Mouse (Mus musculus): ENCODE measurements around the gene Stx18. TPM values are rescaled to one million over a fixed set of nuclear protein-coding genes. Genes with fewer than 3 reads are reported as not detected.
A peak's percentile ranks its signal among the peaks of the same experiment; 100 is the strongest.

The Stx18 gene
- polyA plus RNA-seq (2012; ENCODE audit: insufficient read depth, insufficient read length, missing spikeins), result 52.3 and 61.2 TPM in 2 replicates

DNA sequence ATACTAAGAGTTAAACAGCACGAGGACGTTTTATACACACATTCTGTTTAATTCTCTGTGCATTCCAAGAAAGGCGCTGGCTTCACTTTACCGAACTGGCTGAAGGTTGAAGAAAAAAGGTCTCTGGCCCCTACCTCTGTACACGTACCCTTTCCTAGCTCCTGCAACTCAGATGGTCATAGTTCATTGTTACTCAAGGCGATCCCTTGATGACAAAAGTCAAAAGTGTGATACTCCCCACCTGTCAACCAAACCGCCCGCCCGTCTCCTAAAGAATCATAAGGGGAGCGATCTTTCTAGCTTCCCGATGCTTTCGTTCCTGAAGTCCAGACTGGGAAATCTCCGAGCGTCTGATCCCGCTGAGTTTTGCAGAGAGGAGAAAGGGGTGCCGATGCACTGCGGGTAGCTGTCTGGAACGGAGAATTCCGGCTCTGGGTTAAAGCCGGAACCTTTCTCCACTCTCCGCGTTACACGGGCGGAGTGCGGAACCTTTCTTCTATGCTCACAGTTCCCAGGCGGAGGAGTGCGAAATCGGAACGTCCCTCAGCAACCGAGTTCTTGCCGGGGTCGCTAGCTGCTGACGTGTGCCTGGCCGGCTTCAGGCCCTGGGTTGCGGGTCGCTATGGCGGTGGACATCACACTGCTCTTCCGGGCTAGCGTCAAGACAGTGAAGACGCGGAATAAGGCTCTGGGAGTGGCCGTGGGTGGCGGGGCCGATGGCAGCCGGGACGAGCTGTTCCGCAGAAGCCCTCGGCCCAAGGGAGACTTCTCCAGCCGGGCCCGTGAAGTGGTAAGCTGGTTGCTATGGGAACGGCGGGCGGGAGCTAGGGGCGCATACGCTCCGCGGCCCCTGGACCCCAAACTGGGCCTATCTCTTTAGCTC lies at the start of gene Stx18:
Gene Stx18 (plus strand): TSS at position 33 of the 883 bp plus-strand sequence.
- peak within 1 kb of the TSS; percentile 86 for H3K27ac ChIP-seq (replicated peaks; ENCODE audit: low read depth, low read length)
- H3K4me1 ChIP-seq (ENCODE audit: control insufficient read depth, insufficient read depth, insufficient read length, low read length), result peaks cover 7% of the 10 kb centered on the region
- H3K4me3 ChIP-seq (ENCODE audit: insufficient read depth, low read depth, low read length), result peak within 1 kb of the TSS; percentile 86

GRCm38 (mm10) chr5:37992346-37992745 lies 46.2 kb upstream of the Stx18 start:
- no peaks in the 10 kb centered on the region for H3K4me1 ChIP-seq (ENCODE audit: control insufficient read depth, insufficient read depth, insufficient read length, low read length)
- H3K4me3 ChIP-seq (ENCODE audit: insufficient read depth, low read depth, low read length), result no peak overlapping the region
- H3K27ac ChIP-seq (replicated peaks; ENCODE audit: low read depth, low read length), result no peak overlapping the region

DNA sequence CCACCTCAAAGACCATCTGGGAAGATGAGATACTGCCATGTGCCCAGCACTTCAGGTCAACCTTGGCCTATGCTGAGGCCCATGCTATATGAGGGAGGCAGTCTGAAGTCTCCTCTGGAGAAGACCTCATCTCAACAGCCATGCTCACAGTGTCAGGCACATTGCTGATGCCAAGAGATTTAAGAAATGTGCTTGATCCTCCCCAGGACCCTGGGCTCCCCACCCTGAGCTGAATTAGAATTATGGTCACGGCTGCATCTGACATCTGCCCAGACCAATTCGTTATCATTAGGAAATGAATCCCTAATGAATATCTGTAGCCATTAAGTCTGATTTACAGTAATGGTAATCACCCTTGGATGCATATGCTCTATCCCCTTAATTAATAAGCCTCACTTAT lies 39.7 kb upstream of the Stx18 start:
- H3K4me1 ChIP-seq (ENCODE audit: control insufficient read depth, insufficient read depth, insufficient read length, low read length), result no peaks in the 10 kb centered on the region
- no peak overlapping the region for H3K27ac ChIP-seq (replicated peaks; ENCODE audit: low read depth, low read length)
- no peak overlapping the region for H3K4me3 ChIP-seq (ENCODE audit: insufficient read depth, low read depth, low read length)

DNA sequence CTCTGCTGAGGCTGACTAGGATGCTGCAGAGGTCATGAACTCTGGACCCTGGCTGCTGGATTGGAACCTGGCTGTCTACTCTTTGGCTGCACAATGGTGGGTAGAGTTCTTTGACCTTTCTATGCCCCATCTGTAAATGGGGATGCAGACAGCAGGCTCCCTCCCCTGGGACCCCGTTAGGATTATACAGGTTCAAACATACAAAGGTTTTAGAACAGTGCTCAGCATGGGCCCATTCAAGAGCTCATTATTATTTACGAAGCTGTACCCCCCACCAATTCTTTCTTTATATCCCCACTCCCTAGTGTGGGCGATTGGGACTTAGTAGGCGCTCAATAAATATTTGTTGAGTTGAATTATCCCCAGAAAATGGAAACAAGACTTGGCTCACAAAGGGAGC lies 36.0 kb upstream of the Stx18 start:
- Histone ChIP-seq H3K27ac (replicated peaks; ENCODE audit: low read depth, low read length) (no peak overlapping the region), H3K4me3 (ENCODE audit: insufficient read depth, low read depth, low read length) (no peak overlapping the region), H3K4me1 (ENCODE audit: control insufficient read depth, insufficient read depth, insufficient read length, low read length) (peaks cover 18% of the 10 kb centered on the region)

GRCm38 (mm10) chr5:38004746-38005145 lies 33.8 kb upstream of the Stx18 start:
- Histone ChIP-seq H3K27ac (replicated peaks; ENCODE audit: low read depth, low read length) (peak overlapping the region; percentile 47), H3K4me1 (ENCODE audit: control insufficient read depth, insufficient read depth, insufficient read length, low read length) (peaks cover 25% of the 10 kb centered on the region), H3K4me3 (ENCODE audit: insufficient read depth, low read depth, low read length) (no peak overlapping the region)

DNA sequence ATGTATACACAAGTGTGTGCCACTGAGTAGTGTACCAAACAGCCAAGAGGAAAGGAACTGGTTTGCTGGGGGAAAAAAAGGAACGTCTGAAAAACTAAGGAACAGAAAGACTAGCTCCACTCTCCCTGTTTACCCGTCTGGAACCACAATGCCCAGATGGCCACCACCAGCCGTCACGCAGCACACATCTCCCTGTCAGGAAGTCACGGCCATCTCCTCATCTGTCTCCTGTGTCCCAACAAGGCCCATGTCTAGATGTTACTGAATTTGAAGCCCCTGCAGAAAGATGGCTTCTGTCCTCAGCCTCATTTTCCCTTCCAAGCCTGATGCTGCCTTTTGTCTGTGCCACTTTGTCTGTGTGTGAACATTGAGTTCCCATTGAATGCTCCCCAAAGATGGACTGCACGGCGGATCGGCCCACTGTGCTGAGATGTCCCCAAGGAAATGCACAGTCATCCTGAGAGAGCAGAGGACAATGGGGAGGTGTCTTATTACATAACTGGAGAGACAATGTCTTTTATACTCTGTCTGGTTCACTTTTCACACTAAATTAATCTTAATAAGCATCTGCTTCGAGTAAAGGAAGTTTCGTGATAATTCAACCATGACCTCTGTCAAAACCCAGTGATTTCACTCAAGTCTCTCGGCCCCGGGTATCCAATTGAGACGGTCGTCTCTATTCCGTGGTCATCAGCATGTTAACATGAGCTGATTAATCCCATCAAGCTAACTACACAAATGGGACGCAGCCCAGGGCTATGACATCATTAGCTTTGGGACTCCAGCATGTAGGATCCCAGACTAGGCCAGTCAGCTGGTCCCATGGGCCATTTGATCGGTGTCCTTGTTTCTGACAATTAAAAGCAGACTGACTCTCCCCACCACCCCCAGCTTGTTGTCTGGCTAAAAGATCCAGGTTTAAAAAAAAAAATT lies 31.9 kb upstream of the Stx18 start:
- Histone ChIP-seq H3K4me1 (ENCODE audit: control insufficient read depth, insufficient read depth, insufficient read length, low read length) (peaks cover 25% of the 10 kb centered on the region), H3K27ac (replicated peaks; ENCODE audit: low read depth, low read length) (peak overlapping the region; percentile 26; the same call in 1 of the 2 replicates), H3K4me3 (ENCODE audit: insufficient read depth, low read depth, low read length) (no peak overlapping the region)

- peaks cover 25% of the 10 kb centered on the region for H3K4me1 ChIP-seq (ENCODE audit: control insufficient read depth, insufficient read depth, insufficient read length, low read length)
- peak overlapping the region; percentile 50 for H3K27ac ChIP-seq (replicated peaks; ENCODE audit: low read depth, low read length)
- no peak overlapping the region for H3K4me3 ChIP-seq (ENCODE audit: insufficient read depth, low read depth, low read length)
Measured at GRCm38 (mm10) chr5:38009071-38009470, 29.5 kb upstream of the Stx18 start.

- no peak overlapping the region for H3K27ac ChIP-seq (replicated peaks; ENCODE audit: low read depth, low read length)
- no peak overlapping the region for H3K4me3 ChIP-seq (ENCODE audit: insufficient read depth, low read depth, low read length)
- peaks cover 6% of the 10 kb centered on the region; the same call in 1 of the 2 replicates for H3K4me1 ChIP-seq (ENCODE audit: control insufficient read depth, insufficient read depth, insufficient read length, low read length)
Measured at GRCm38 (mm10) chr5:38014916-38015315, 23.6 kb upstream of the Stx18 start.

GRCm38 (mm10) chr5:38016945-38017344 lies 21.6 kb upstream of the Stx18 start:
- H3K27ac ChIP-seq (replicated peaks; ENCODE audit: low read depth, low read length), result peak overlapping the region; percentile 47
- H3K4me3 ChIP-seq (ENCODE audit: insufficient read depth, low read depth, low read length), result no peak overlapping the region
- peaks cover 6% of the 10 kb centered on the region; the same call in 1 of the 2 replicates for H3K4me1 ChIP-seq (ENCODE audit: control insufficient read depth, insufficient read depth, insufficient read length, low read length)

DNA sequence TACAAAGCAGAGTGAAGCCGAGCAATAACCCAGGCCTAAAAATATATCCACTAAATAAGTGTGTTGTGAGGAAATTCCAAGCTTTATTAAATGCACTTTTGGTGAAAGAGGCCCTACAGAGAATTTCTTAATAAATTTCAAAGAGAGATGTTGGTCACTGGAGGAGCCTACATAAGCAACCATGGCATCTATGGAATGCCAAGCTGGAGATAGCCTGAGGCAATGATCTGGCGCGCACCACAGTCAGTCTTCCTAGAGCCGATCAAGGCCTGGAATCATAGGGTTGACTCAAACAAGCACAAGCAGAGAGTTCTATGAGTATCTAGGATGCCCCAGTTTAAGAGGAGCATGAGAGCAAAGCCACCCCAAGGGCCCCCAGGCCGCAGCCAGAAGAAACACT lies 10.9 kb upstream of the Stx18 start:
- H3K27ac ChIP-seq (replicated peaks; ENCODE audit: low read depth, low read length), result no peak overlapping the region
- no peak overlapping the region for H3K4me3 ChIP-seq (ENCODE audit: insufficient read depth, low read depth, low read length)
- no peaks in the 10 kb centered on the region for H3K4me1 ChIP-seq (ENCODE audit: control insufficient read depth, insufficient read depth, insufficient read length, low read length)

DNA sequence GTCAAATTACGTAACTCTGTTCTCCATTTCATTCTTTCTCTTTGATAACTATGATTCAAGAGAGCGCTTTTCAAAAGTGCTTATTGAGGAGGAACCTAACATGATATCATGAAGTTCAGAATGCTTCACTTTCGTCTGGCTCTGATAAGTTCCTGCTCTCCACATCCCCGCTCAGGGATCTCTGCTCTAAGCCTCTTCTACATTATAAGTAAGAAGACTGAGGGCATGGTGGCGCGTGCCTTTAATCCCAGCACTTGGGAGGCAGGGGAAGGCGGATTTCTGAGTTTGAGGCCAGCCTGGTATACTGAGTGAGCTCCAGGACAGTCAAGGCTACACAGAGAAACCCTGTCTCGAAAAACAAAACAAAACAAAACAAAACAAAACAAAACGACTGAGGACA lies 268 bp upstream of the Stx18 start:
- peak overlapping the region; percentile 86 for H3K4me3 ChIP-seq (ENCODE audit: insufficient read depth, low read depth, low read length)
- H3K4me1 ChIP-seq (ENCODE audit: control insufficient read depth, insufficient read depth, insufficient read length, low read length), result peaks cover 7% of the 10 kb centered on the region
- peak overlapping the region; percentile 44; the same call in 1 of the 2 replicates for H3K27ac ChIP-seq (replicated peaks; ENCODE audit: low read depth, low read length)

DNA sequence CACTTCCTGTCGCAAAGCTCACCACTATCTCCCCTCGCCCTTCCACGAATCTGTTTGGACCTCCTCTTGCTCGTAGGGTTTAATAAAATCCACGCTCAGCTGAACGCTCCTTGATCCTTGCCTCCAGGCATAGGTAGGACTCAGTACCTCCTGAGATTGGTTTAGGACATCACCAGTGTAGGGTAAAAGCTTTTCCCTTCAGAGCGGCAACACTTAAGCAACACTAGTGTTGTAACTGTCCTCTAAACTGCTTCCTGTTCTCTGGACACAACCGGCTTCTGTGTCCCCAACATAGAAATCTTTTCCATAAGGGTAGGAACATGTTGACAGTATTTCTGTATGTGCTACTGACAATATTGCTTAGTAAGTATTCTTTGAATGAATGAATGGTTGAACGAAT lies 1.3 kb downstream of the Stx18 start:
- Histone ChIP-seq H3K4me1 (ENCODE audit: control insufficient read depth, insufficient read depth, insufficient read length, low read length) (peaks cover 7% of the 10 kb centered on the region), H3K27ac (replicated peaks; ENCODE audit: low read depth, low read length) (peak overlapping the region; percentile 86), H3K4me3 (ENCODE audit: insufficient read depth, low read depth, low read length) (peak overlapping the region; percentile 86)

DNA sequence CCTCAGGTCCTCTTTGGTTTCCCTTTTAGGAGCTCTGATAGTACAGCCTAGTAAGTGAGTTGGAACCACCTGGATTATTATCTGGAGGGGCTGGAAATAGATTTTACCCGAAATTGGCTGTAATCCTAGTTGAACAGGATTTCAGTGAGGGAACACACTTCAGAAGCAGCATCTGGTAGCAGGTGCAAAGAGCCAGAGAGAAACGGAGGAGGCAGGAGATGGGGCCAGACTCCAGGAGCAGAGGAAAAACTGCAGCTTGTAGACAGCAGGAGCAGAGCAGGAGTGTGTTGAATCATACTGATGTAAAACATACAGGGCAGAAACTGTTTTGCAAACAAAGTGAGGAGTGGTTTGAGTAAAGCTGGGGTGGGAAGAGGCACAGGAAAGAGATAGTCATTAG lies 6.4 kb downstream of the Stx18 start:
- Histone ChIP-seq H3K27ac (replicated peaks; ENCODE audit: low read depth, low read length) (no peak overlapping the region), H3K4me3 (ENCODE audit: insufficient read depth, low read depth, low read length) (no peak overlapping the region), H3K4me1 (ENCODE audit: control insufficient read depth, insufficient read depth, insufficient read length, low read length) (peaks cover 7% of the 10 kb centered on the region)

GRCm38 (mm10) chr5:38048177-38048576 lies 9.6 kb downstream of the Stx18 start:
- Histone ChIP-seq H3K27ac (replicated peaks; ENCODE audit: low read depth, low read length) (no peak overlapping the region), H3K4me3 (ENCODE audit: insufficient read depth, low read depth, low read length) (no peak overlapping the region)

GRCm38 (mm10) chr5:38061051-38061450 lies 22.5 kb downstream of the Stx18 start:
- peaks cover 3% of the 10 kb centered on the region for H3K4me1 ChIP-seq (ENCODE audit: control insufficient read depth, insufficient read depth, insufficient read length, low read length)
- H3K4me3 ChIP-seq (ENCODE audit: insufficient read depth, low read depth, low read length), result no peak overlapping the region
- H3K27ac ChIP-seq (replicated peaks; ENCODE audit: low read depth, low read length), result no peak overlapping the region

More at GRCm38 (mm10) chr5:38048177-38048576, 9.6 kb downstream of the Stx18 start:
- peaks cover 5% of the 10 kb centered on the region for H3K4me1 ChIP-seq (ENCODE audit: control insufficient read depth, insufficient read depth, insufficient read length, low read length)

Data from brown adipose tissue, adult 24 weeks (tissue).